In genomic region chr2:152436983-152437860, GRCm38 (mm10) we compare ENCODE assay signal across 8 mouse cellular contexts. TPM values are rescaled to one million over a fixed set of nuclear protein-coding genes. Genes with fewer than 3 reads are reported as not detected.
DNase-seq lines count a peak whose midpoint lies in the region; ATAC-seq and TF ChIP-seq lines count a peak whose summit lies in the region.

No protein-coding gene starts in this region.

- peak; percentile 88 for DNase-seq in brain, adult 2 months (ENCODE audit: low read depth, low spot score)
- peak; percentile 59 to 65 for DNase-seq in spleen, postnatal 36 days (ENCODE audit: low spot score in 2 of 2)

- no peaks in the 10 kb centered on the region for H3K36me3 ChIP-seq in C2C12 (ENCODE audit: control insufficient read depth, insufficient read depth)
- H3K36me3 ChIP-seq in heart, embryonic 11.5 days (ENCODE audit: control insufficient read depth, insufficient read depth, low read length), result no peaks in the 10 kb centered on the region
- no peaks in the 10 kb centered on the region for H3K36me3 ChIP-seq in kidney, embryonic 15.5 days
- H3K36me3 ChIP-seq in limb, embryonic 15.5 days, result no peaks in the 10 kb centered on the region

- WGBS in heart, embryonic 11.5 days (ENCODE audit: insufficient replicate concordance), result 2% methylated on average over 23 of the region's 23 CpGs
- 4% methylated on average over 23 of the region's 23 CpGs for whole genome bisulfite sequencing in kidney, embryonic 15.5 days
- WGBS in limb, embryonic 15.5 days, result 4% methylated on average over 23 of the region's 23 CpGs

- H3K27ac ChIP-seq in heart, embryonic 11.5 days (ENCODE audit: low read depth, low read length), result peak overlapping the region; percentile 92
- peak overlapping the region; percentile 25 for H3K27ac ChIP-seq in kidney, embryonic 15.5 days
- no peak overlapping the region for H3K27ac ChIP-seq in limb, embryonic 15.5 days

- peak overlapping the region; percentile 79 for H3K4me2 ChIP-seq in heart, embryonic 11.5 days
- peak overlapping the region; percentile 82 for H3K4me2 ChIP-seq in kidney, embryonic 15.5 days
- peak overlapping the region; percentile 67 for H3K4me2 ChIP-seq in limb, embryonic 15.5 days

- no peak overlapping the region for H3K4me3 ChIP-seq in C2C12 (ENCODE audit: insufficient read depth, poor library complexity, severe bottlenecking)
- H3K4me3 ChIP-seq in heart, embryonic 11.5 days (ENCODE audit: low read depth, low read length), result peak overlapping the region; percentile 32
- H3K4me3 ChIP-seq in kidney, embryonic 15.5 days (replicated peaks), result peak overlapping the region; percentile 35
- H3K4me3 ChIP-seq in limb, embryonic 15.5 days, result peak overlapping the region; percentile 34

- peak overlapping the region; percentile 67 for H3ac ChIP-seq in C2C12 (ENCODE audit: control insufficient read depth, insufficient read length, low read depth)

- no peaks in the 10 kb centered on the region for H3K79me3 ChIP-seq in C2C12 (ENCODE audit: low read depth)

- peak; percentile 94 for TF ChIP-seq CTCF in C2C12 (IDR thresholded peaks at IDR 0.05; ENCODE audit: control insufficient read depth, insufficient read depth, insufficient read length)

- no peaks in the 10 kb centered on the region for H3K27me3 ChIP-seq in C2C12 (ENCODE audit: control insufficient read depth, insufficient read depth, insufficient read length)
- H3K27me3 ChIP-seq in heart, embryonic 11.5 days (ENCODE audit: control insufficient read depth, insufficient read depth, low read length), result no peaks in the 10 kb centered on the region
- peaks cover 10% of the 10 kb centered on the region; the same call in 1 of the 2 replicates for H3K27me3 ChIP-seq in kidney, embryonic 15.5 days
- no peaks in the 10 kb centered on the region for H3K27me3 ChIP-seq in limb, embryonic 15.5 days

- H3K9ac ChIP-seq in heart, embryonic 11.5 days (ENCODE audit: low read depth, low read length), result peak overlapping the region; percentile 67
- H3K9ac ChIP-seq in kidney, embryonic 15.5 days, result peak overlapping the region; percentile 48
- 0 out of 2 replicates have a peak overlapping the region, but pooled peaks have one; percentile 31 for H3K9ac ChIP-seq in limb, embryonic 15.5 days

- H3K9me3 ChIP-seq in heart, embryonic 11.5 days (replicated peaks; ENCODE audit: control insufficient read depth, low read length), result no peaks in the 10 kb centered on the region
- H3K9me3 ChIP-seq in kidney, embryonic 15.5 days (replicated peaks), result no peaks in the 10 kb centered on the region
- no peaks in the 10 kb centered on the region for H3K9me3 ChIP-seq in limb, embryonic 15.5 days

- ATAC-seq in erythroblast, adult 5-6 weeks (replicated peaks; ENCODE audit: low FRiP score, poor library complexity, severe bottlenecking), result peak; percentile 83
- peak; percentile 46 for ATAC-seq in heart, embryonic 11.5 days (replicated peaks; ENCODE audit: insufficient number of reproducible peaks, low FRiP score, low TSS enrichment)
- ATAC-seq in kidney, embryonic 15.5 days (replicated peaks; ENCODE audit: low FRiP score), result peak; percentile 68
- peak; percentile 62 for ATAC-seq in limb, embryonic 15.5 days (ENCODE audit: insufficient number of reproducible peaks, low FRiP score, low TSS enrichment, low read depth)
- peak; percentile 73 for ATAC-seq in monocyte, adult 5-6 weeks (replicated peaks; ENCODE audit: insufficient number of reproducible peaks, low FRiP score, low TSS enrichment, poor library complexity, severe bottlenecking)

- H3K79me2 ChIP-seq in C2C12 (ENCODE audit: control insufficient read depth, insufficient read depth), result no peaks in the 10 kb centered on the region

- H3K4me1 ChIP-seq in heart, embryonic 11.5 days (ENCODE audit: control insufficient read depth, insufficient read depth, low read length), result peaks cover 16% of the 10 kb centered on the region
- peaks cover 18% of the 10 kb centered on the region for H3K4me1 ChIP-seq in kidney, embryonic 15.5 days
- peaks cover 5% of the 10 kb centered on the region for H3K4me1 ChIP-seq in limb, embryonic 15.5 days

TF ChIP-seq in C2C12, 6 proteins besides CTCF, POLR2A, EP300 and RAD21:
- TF ChIP-seq USF1 (IDR thresholded peaks at IDR 0.05; ENCODE audit: low read depth), result no peak
- no peak for TF ChIP-seq MYOG (IDR thresholded peaks at IDR 0.05; ENCODE audit: control insufficient read depth, extremely low read depth, insufficient read length)
- no peak for TF ChIP-seq FOSL1 (IDR thresholded peaks at IDR 0.05; ENCODE audit: insufficient read depth, low read length, poor library complexity, severe bottlenecking)
- TF ChIP-seq MAX (IDR thresholded peaks at IDR 0.05), result no peak
- no peak for TF ChIP-seq MYOD1 (IDR thresholded peaks at IDR 0.05; ENCODE audit: control insufficient read depth, insufficient read length, low read depth)
- TF ChIP-seq CEBPB (IDR thresholded peaks at IDR 0.05; ENCODE audit: low read depth), result no peak

RNA-seq across cellular contexts. Expression of gene 6820408C15Rik, which starts 21.8 kb away (rescaled TPM):
- 0.09 TPM for polyA plus RNA-seq in C2C12 (2012; fragmentation: generic; extraction: Trizol)
- total RNA-seq in erythroblast, adult 5-6 weeks (2015; ENCODE audit: low replicate concordance), result not detected in 2 replicates
- total RNA-seq in erythroblast, adult 5-6 weeks (2017; ENCODE audit: low replicate concordance), result not detected in 2 replicates
- polyA plus RNA-seq in heart, embryonic 11.5 days (2014; fragmentation: Nextera tagmentation; extraction: Ambion mirVana), result 1.4 and 1.5 TPM in 2 replicates
- 0.56 and 0.77 TPM in 2 replicates for polyA plus RNA-seq in kidney, embryonic 15.5 days (2015; fragmentation: Nextera tagmentation; extraction: Ambion mirVana)
- polyA plus RNA-seq in limb, embryonic 15.5 days (2015; fragmentation: Nextera tagmentation; extraction: Ambion mirVana), result 0.10 TPM in 1 of 2 replicates, not detected in the other
- total RNA-seq in monocyte, adult 5-6 weeks (2017), result not detected in 3 replicates

RNA-seq across cellular contexts. Expression of gene Zcchc3, which starts 22.4 kb away (rescaled TPM):
- not detected for polyA plus RNA-seq in C2C12 (2012; fragmentation: generic; extraction: Trizol)
- 0.58 and 2.3 TPM in 2 replicates for total RNA-seq in erythroblast, adult 5-6 weeks (2015; ENCODE audit: low replicate concordance)
- total RNA-seq in erythroblast, adult 5-6 weeks (2017; ENCODE audit: low replicate concordance), result 0.84 and 1.2 TPM in 2 replicates
- 50.9 and 55.4 TPM in 2 replicates for polyA plus RNA-seq in heart, embryonic 11.5 days (2014; fragmentation: Nextera tagmentation; extraction: Ambion mirVana)
- 42.4 and 45.7 TPM in 2 replicates for polyA plus RNA-seq in kidney, embryonic 15.5 days (2015; fragmentation: Nextera tagmentation; extraction: Ambion mirVana)
- 28.5 and 35.0 TPM in 2 replicates for polyA plus RNA-seq in limb, embryonic 15.5 days (2015; fragmentation: Nextera tagmentation; extraction: Ambion mirVana)
- 0.10 to 0.75 TPM in 2 of 3 replicates, not detected in the other for total RNA-seq in monocyte, adult 5-6 weeks (2017)

RNA-seq across cellular contexts. Expression of gene Defb23, which starts 27.2 kb away (rescaled TPM):
- polyA plus RNA-seq in C2C12 (2012; fragmentation: generic; extraction: Trizol), result not detected
- total RNA-seq in erythroblast, adult 5-6 weeks (2015; ENCODE audit: low replicate concordance), result not detected in 2 replicates
- not detected in 2 replicates for total RNA-seq in erythroblast, adult 5-6 weeks (2017; ENCODE audit: low replicate concordance)
- polyA plus RNA-seq in heart, embryonic 11.5 days (2014; fragmentation: Nextera tagmentation; extraction: Ambion mirVana), result not detected in 2 replicates
- polyA plus RNA-seq in kidney, embryonic 15.5 days (2015; fragmentation: Nextera tagmentation; extraction: Ambion mirVana), result 0.27 TPM in 1 of 2 replicates, not detected in the other
- not detected in 2 replicates for polyA plus RNA-seq in limb, embryonic 15.5 days (2015; fragmentation: Nextera tagmentation; extraction: Ambion mirVana)
- total RNA-seq in monocyte, adult 5-6 weeks (2017), result not detected in 3 replicates

RNA-seq across cellular contexts. Expression of gene Sox12, which starts 39.4 kb away (rescaled TPM):
- 7.2 TPM for polyA plus RNA-seq in C2C12 (2012; fragmentation: generic; extraction: Trizol)
- total RNA-seq in erythroblast, adult 5-6 weeks (2015; ENCODE audit: low replicate concordance), result 2.3 and 2.5 TPM in 2 replicates
- 0.42 and 1.2 TPM in 2 replicates for total RNA-seq in erythroblast, adult 5-6 weeks (2017; ENCODE audit: low replicate concordance)
- polyA plus RNA-seq in heart, embryonic 11.5 days (2014; fragmentation: Nextera tagmentation; extraction: Ambion mirVana), result 12.9 and 13.9 TPM in 2 replicates
- 10.6 and 12.2 TPM in 2 replicates for polyA plus RNA-seq in kidney, embryonic 15.5 days (2015; fragmentation: Nextera tagmentation; extraction: Ambion mirVana)
- 5.2 and 6.6 TPM in 2 replicates for polyA plus RNA-seq in limb, embryonic 15.5 days (2015; fragmentation: Nextera tagmentation; extraction: Ambion mirVana)
- 0.10 to 0.43 TPM in 2 of 3 replicates, not detected in the other for total RNA-seq in monocyte, adult 5-6 weeks (2017)

RNA-seq across cellular contexts. Expression of gene Defb20, which starts 39.6 kb away (rescaled TPM):
- polyA plus RNA-seq in C2C12 (2012; fragmentation: generic; extraction: Trizol), result not detected
- total RNA-seq in erythroblast, adult 5-6 weeks (2015; ENCODE audit: low replicate concordance), result not detected in 2 replicates
- not detected in 2 replicates for total RNA-seq in erythroblast, adult 5-6 weeks (2017; ENCODE audit: low replicate concordance)
- not detected in 2 replicates for polyA plus RNA-seq in heart, embryonic 11.5 days (2014; fragmentation: Nextera tagmentation; extraction: Ambion mirVana)
- not detected in 2 replicates for polyA plus RNA-seq in kidney, embryonic 15.5 days (2015; fragmentation: Nextera tagmentation; extraction: Ambion mirVana)
- polyA plus RNA-seq in limb, embryonic 15.5 days (2015; fragmentation: Nextera tagmentation; extraction: Ambion mirVana), result not detected in 2 replicates
- total RNA-seq in monocyte, adult 5-6 weeks (2017), result not detected in 3 replicates

Comparison
In these comparisons a context has a peak if more than half of its experiments do, and no peak if none do; other contexts are left out.
1. RNA of gene Zcchc3, which starts 22.4 kb away (polyA plus RNA-seq): 50.9 to 55.4 TPM in heart, embryonic 11.5 days, 42.4 to 45.7 TPM in kidney, embryonic 15.5 days and 28.5 to 35.0 TPM in limb, embryonic 15.5 days; not detected in C2C12 (single experiment); every median in the first group is over 10 times any median in the second.
2. Peak in every context shown above with its lines, with median percentiles within 50 percentile points of each other: ATAC-seq, H3K4me2 ChIP-seq and H3K9ac ChIP-seq.